Mouse (Mus musculus): ENCODE results near the gene Dot1l. TPM values are rescaled to one million over a fixed set of nuclear protein-coding genes. Genes with fewer than 3 reads are reported as not detected.

The Dot1l gene
- polyA plus RNA-seq (2011; ENCODE audit: insufficient read depth, insufficient read length, low replicate concordance, missing spikeins): 30.8 and 55.1 TPM in 2 replicates

- Histone ChIP-seq H3K4me3 (replicated peaks; ENCODE audit: control insufficient read depth, low read depth, low read length) (peak within 1 kb of the TSS; percentile 90), H3K4me1 (ENCODE audit: control insufficient read depth, insufficient read depth, low read length) (peaks cover 9% of the 10 kb centered on the region), H3K27ac (ENCODE audit: control insufficient read depth, insufficient read depth, low read depth, low read length, poor library complexity) (peak within 1 kb of the TSS; percentile 78; the same call in 1 of the 2 replicates)
- under 1% methylated on average over 48 of the region's 57 CpGs for WGBS
- peak; percentile 55; the same call in 1 of the 2 replicates for TF ChIP-seq POLR2A (IDR thresholded peaks at IDR 0.05; ENCODE audit: borderline replicate concordance, control insufficient read depth, low read depth, low read length)
- TF ChIP-seq CTCF (IDR thresholded peaks at IDR 0.05; ENCODE audit: control insufficient read depth, insufficient read depth, low read length): no peak; the same call in 1 of the 2 replicates
Observed at GRCm38 (mm10) chr10:80754594-80755290, at the start of gene Dot1l. Gene Dot1l (plus strand): TSS chr10:80755206.

GRCm38 (mm10) chr10:80705479-80705878, 49.5 kb upstream of the Dot1l start:
- Histone ChIP-seq H3K4me3 (replicated peaks; ENCODE audit: control insufficient read depth, low read depth, low read length) (no peak overlapping the region), H3K27ac (ENCODE audit: control insufficient read depth, insufficient read depth, low read depth, low read length, poor library complexity) (no peak overlapping the region), H3K4me1 (ENCODE audit: control insufficient read depth, insufficient read depth, low read length) (no peaks in the 10 kb centered on the region; the same call in 1 of the 2 replicates)
- TF ChIP-seq CTCF (IDR thresholded peaks at IDR 0.05; ENCODE audit: control insufficient read depth, insufficient read depth, low read length) (no peak), POLR2A (IDR thresholded peaks at IDR 0.05; ENCODE audit: borderline replicate concordance, control insufficient read depth, low read depth, low read length) (no peak)
- WGBS: 79% methylated on average over 3 of the region's 3 CpGs

- Histone ChIP-seq H3K4me3 (replicated peaks; ENCODE audit: control insufficient read depth, low read depth, low read length) (no peak overlapping the region), H3K27ac (ENCODE audit: control insufficient read depth, insufficient read depth, low read depth, low read length, poor library complexity) (no peak overlapping the region), H3K4me1 (ENCODE audit: control insufficient read depth, insufficient read depth, low read length) (no peaks in the 10 kb centered on the region; the same call in 1 of the 2 replicates)
- TF ChIP-seq POLR2A (IDR thresholded peaks at IDR 0.05; ENCODE audit: borderline replicate concordance, control insufficient read depth, low read depth, low read length): no peak
- no peak for TF ChIP-seq CTCF (IDR thresholded peaks at IDR 0.05; ENCODE audit: control insufficient read depth, insufficient read depth, low read length)
- 61% methylated on average over 3 of the region's 3 CpGs for WGBS
Observed at GRCm38 (mm10) chr10:80710834-80711233, 44.2 kb upstream of the Dot1l start.

GRCm38 (mm10) chr10:80717281-80717680, 37.7 kb upstream of the Dot1l start:
- TF ChIP-seq CTCF (IDR thresholded peaks at IDR 0.05; ENCODE audit: control insufficient read depth, insufficient read depth, low read length): no peak
- no peak for TF ChIP-seq POLR2A (IDR thresholded peaks at IDR 0.05; ENCODE audit: borderline replicate concordance, control insufficient read depth, low read depth, low read length)
- Histone ChIP-seq H3K27ac (ENCODE audit: control insufficient read depth, insufficient read depth, low read depth, low read length, poor library complexity) (no peak overlapping the region), H3K4me1 (ENCODE audit: control insufficient read depth, insufficient read depth, low read length) (no peaks in the 10 kb centered on the region), H3K4me3 (replicated peaks; ENCODE audit: control insufficient read depth, low read depth, low read length) (no peak overlapping the region)
- 79% methylated on average over 1 of the region's 1 CpGs for WGBS

- no peaks in the 10 kb centered on the region for H3K4me1 ChIP-seq (ENCODE audit: control insufficient read depth, insufficient read depth, low read length)
- TF ChIP-seq CTCF (IDR thresholded peaks at IDR 0.05; ENCODE audit: control insufficient read depth, insufficient read depth, low read length): no peak
- no peak for TF ChIP-seq POLR2A (IDR thresholded peaks at IDR 0.05; ENCODE audit: borderline replicate concordance, control insufficient read depth, low read depth, low read length)
- no peak overlapping the region for H3K27ac ChIP-seq (ENCODE audit: control insufficient read depth, insufficient read depth, low read depth, low read length, poor library complexity)
- 89% methylated on average over 5 of the region's 5 CpGs for WGBS
- H3K4me3 ChIP-seq (replicated peaks; ENCODE audit: control insufficient read depth, low read depth, low read length): no peak overlapping the region
Observed at GRCm38 (mm10) chr10:80727369-80728127, 27.5 kb upstream of the Dot1l start.

- TF ChIP-seq POLR2A (IDR thresholded peaks at IDR 0.05; ENCODE audit: borderline replicate concordance, control insufficient read depth, low read depth, low read length): no peak
- TF ChIP-seq CTCF (IDR thresholded peaks at IDR 0.05; ENCODE audit: control insufficient read depth, insufficient read depth, low read length): no peak
- no peak overlapping the region for H3K4me3 ChIP-seq (replicated peaks; ENCODE audit: control insufficient read depth, low read depth, low read length)
- no peak overlapping the region for H3K27ac ChIP-seq (ENCODE audit: control insufficient read depth, insufficient read depth, low read depth, low read length, poor library complexity)
- H3K4me1 ChIP-seq (ENCODE audit: control insufficient read depth, insufficient read depth, low read length): peaks cover 1% of the 10 kb centered on the region; the same call in 1 of the 2 replicates
- 92% methylated on average over 6 of the region's 6 CpGs for WGBS
Observed at GRCm38 (mm10) chr10:80732611-80733101, 22.4 kb upstream of the Dot1l start.

GRCm38 (mm10) chr10:80736731-80737130, 18.3 kb upstream of the Dot1l start:
- no peak overlapping the region for H3K27ac ChIP-seq (ENCODE audit: control insufficient read depth, insufficient read depth, low read depth, low read length, poor library complexity)
- TF ChIP-seq POLR2A (IDR thresholded peaks at IDR 0.05; ENCODE audit: borderline replicate concordance, control insufficient read depth, low read depth, low read length) (no peak), CTCF (IDR thresholded peaks at IDR 0.05; ENCODE audit: control insufficient read depth, insufficient read depth, low read length) (no peak)
- H3K4me1 ChIP-seq (ENCODE audit: control insufficient read depth, insufficient read depth, low read length): peaks cover 8% of the 10 kb centered on the region; the same call in 1 of the 2 replicates
- no peak overlapping the region for H3K4me3 ChIP-seq (replicated peaks; ENCODE audit: control insufficient read depth, low read depth, low read length)
- WGBS: 71% methylated on average over 5 of the region's 5 CpGs

- WGBS: 62% methylated on average over 1 of the region's 1 CpGs
- Histone ChIP-seq H3K4me1 (ENCODE audit: control insufficient read depth, insufficient read depth, low read length) (peaks cover 8% of the 10 kb centered on the region; the same call in 1 of the 2 replicates), H3K4me3 (replicated peaks; ENCODE audit: control insufficient read depth, low read depth, low read length) (no peak overlapping the region), H3K27ac (ENCODE audit: control insufficient read depth, insufficient read depth, low read depth, low read length, poor library complexity) (no peak overlapping the region)
- TF ChIP-seq CTCF (IDR thresholded peaks at IDR 0.05; ENCODE audit: control insufficient read depth, insufficient read depth, low read length): no peak
- no peak for TF ChIP-seq POLR2A (IDR thresholded peaks at IDR 0.05; ENCODE audit: borderline replicate concordance, control insufficient read depth, low read depth, low read length)
Observed at GRCm38 (mm10) chr10:80738657-80739056, 16.3 kb upstream of the Dot1l start.

Data from bone marrow, adult 2 months (tissue).